Mouse (Mus musculus): ENCODE results near the gene Rwdd4a.

Rwdd4a gene

GRCm38 (mm10) chr8:47581454-47581853 lies 48.0 kb downstream of the Rwdd4a start:
- no peak for DNase-seq (ENCODE audit: low read depth in 2 of 2, low spot score in 2 of 2)

DNA sequence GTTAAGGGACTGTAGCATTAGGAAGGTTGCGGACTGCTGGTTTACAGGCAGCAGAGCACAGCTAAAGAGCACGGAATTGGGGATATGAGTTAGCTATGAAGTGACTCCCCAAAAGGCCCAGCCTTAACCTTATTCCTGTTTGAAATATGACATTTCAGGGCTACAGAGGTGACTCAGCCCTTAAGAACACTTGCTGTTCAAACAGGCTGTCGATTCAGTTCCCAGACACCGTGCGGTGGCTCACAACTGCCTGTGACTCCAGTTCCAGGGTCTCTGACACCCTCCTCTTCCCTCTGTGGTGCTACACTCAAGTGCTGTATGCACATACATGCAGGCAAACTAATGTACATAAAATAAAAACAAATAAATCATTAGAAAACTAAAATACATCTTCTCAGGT lies 55.2 kb downstream of the Rwdd4a start:
- no peak for DNase-seq (ENCODE audit: low read depth in 2 of 2, low spot score in 2 of 2)

DNA sequence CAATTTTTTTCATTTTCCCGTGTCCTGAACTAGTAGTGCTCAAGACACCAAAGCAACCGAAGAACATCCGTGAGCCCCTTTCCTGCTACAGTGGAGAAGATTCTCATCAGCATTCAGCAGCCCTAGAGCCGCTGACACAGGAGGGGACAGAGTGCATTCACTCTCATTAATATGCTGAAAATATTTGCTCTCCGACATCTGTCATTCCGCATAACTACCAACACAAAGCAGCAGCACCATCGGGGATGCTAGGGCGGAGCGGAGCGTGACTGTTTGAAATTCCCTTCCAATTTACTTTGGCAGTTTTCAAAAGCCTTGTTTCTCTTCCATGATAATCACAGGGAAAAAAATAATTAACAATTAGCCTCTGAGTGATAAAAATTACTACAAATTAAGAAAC lies 56.9 kb downstream of the Rwdd4a start:
- no peak for DNase-seq (ENCODE audit: low read depth in 2 of 2, low spot score in 2 of 2)

DNA sequence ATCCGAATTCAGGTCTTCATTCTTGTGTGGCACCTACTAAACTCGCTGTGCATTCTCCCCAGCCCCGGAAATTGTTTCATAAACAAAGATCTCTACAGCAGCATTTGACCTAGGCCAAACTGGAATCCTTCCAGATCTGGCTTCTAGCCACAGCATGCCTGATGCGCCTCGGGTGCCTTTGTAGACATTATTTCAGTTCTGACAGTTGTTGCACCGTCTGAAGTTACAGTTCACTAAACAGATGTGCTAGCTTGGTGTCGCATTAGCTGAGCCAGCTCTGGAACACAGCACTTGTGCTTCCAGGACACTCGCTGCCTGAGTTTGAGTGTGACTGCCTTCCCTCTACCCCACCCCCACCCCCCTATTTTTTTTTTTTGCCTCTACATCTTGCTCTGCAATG lies 67.2 kb downstream of the Rwdd4a start:
- no peak for DNase-seq (ENCODE audit: low read depth in 2 of 2, low spot score in 2 of 2)

Measured in CD8-positive naive resting alpha-beta T cell, adult 2 months (primary cell).